Mouse (Mus musculus) megakaryocyte, adult 5-6 weeks (primary cell): ENCODE results near the gene Ano4. TPM values are rescaled to one million over a fixed set of nuclear protein-coding genes. Genes with fewer than 3 reads are reported as not detected.

Experiments used
- ATAC-seq: 2 replicates; pipeline ENCODE4 v1.8.0; 2016; ENCODE audit warnings: mild to moderate bottlenecking, inconsistent platforms; ENCODE audit not compliant: poor library complexity, severe bottlenecking
- total RNA-seq, 2 experiments: library from RNA; stranded (forward) in 1 of 2; stranded (reverse) in 1 of 2; fragments of 153-499, 151-499 nt in 1 of 2; fragments of 221-1000, 200-1000 nt in 1 of 2; gene quantifications; 2 replicates each; pipeline versions ENCODE4 v1.2.3 to v1.2.4; 2015 to 2017

Ano4 gene
- total RNA-seq, 2 experiments from 2014 or later = not detected

DNA sequence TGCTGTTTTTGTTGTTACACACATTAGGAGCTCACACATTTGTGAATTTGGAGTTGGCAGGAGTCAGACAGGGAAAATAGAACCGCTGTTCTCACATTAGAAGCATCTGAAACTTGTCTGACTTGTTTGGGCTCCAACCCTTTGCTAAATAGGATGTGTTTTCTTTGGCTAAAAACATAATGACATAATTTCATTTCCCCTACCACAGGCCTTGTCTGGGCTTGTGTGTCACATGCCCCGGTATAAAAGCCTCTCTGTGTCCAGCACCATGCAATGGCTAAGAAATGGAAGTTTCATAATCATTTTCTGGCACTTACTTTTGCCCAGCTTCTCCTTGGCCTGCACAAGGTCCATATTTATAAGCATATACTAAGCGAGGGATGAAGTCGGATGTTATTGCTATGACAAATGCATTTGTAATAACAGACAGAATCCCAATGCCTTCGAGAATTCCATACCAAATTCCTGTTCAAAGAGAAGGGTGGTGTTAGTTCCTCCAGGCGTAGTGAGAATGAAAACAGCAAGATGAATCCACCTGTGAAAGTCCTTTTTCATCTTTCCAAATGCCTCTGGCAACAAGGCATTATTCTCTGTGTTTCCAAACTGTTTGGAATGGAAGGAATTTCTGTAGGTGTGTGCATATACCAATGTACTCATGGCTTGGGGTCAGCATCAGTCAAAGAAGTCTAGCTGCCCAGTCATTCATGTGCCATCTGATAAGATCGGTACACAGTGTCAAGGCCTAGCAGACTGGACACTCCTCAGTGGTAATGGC, 373.4 kb downstream of the Ano4 start:
- ATAC-seq = no peak

GRCm38 (mm10) chr10:88968586-88968985, 376.0 kb downstream of the Ano4 start:
- ATAC-seq = no peak

- no peak for ATAC-seq
Observed at GRCm38 (mm10) chr10:88960791-88961190, 383.8 kb downstream of the Ano4 start.

GRCm38 (mm10) chr10:88950297-88950653, 394.3 kb downstream of the Ano4 start:
- no peak for ATAC-seq

- ATAC-seq = no peak
Observed at GRCm38 (mm10) chr10:88949649-88950296, 394.8 kb downstream of the Ano4 start.

Other genes starting within 250 kb of the Ano4 start
- gene Gas2l3, start 99.2 kb upstream of the Ano4 start, total RNA-seq (2015) = 24.4 and 26.2 TPM in 2 replicates
- gene Gas2l3, start 99.2 kb upstream of the Ano4 start, total RNA-seq (2017) = 31.9 and 41.4 TPM in 2 replicates
- not detected in 2 replicates for gene Nr1h4, start 188.8 kb upstream of the Ano4 start, total RNA-seq (2015)
- not detected in 2 replicates for gene Nr1h4, start 188.8 kb upstream of the Ano4 start, total RNA-seq (2017)